Mouse (Mus musculus): ENCODE measurements around the gene Olfr1110. TPM values are rescaled to one million over a fixed set of nuclear protein-coding genes. Genes with fewer than 3 reads are reported as not detected.
"Not testable (repeated sequence)": the region's sequence is repeated elsewhere in the genome, so short reads cannot be mapped to it uniquely, and the experiment has no call there.

The Olfr1110 gene
- polyA plus RNA-seq (2015; fragmentation: Nextera tagmentation; extraction: Ambion mirVana) = not detected in 2 replicates

GRCm38 (mm10) chr2:87140200-87140599, at the start of gene Olfr1110:
Gene Olfr1110, minus strand, starts transcription at chr2:87140300.
- Histone ChIP-seq H3K4me1 (ENCODE audit: control insufficient read depth, low read depth, low read length) (no peaks in the 10 kb centered on the region), H3K9me3 (replicated peaks; ENCODE audit: control insufficient read depth, low read length) (no peaks in the 10 kb centered on the region), H3K27ac (ENCODE audit: low read length) (no peak within 1 kb of the TSS), H3K4me2 (ENCODE audit: low read depth, low read length) (no peak within 1 kb of the TSS), H3K36me3 (ENCODE audit: control insufficient read depth, insufficient read depth) (no peaks in the 10 kb centered on the region), H3K9ac (ENCODE audit: low read depth, low read length) (no peak within 1 kb of the TSS), H3K4me3 (ENCODE audit: low read depth, low read length) (no peak within 1 kb of the TSS), H3K27me3 (ENCODE audit: control insufficient read depth, insufficient read depth, low read depth, low read length) (no peaks in the 10 kb centered on the region)
- ATAC-seq (ENCODE audit: low read depth) = no peak
- WGBS (ENCODE audit: insufficient replicate concordance) = 49% methylated on average over 1 of the region's 1 CpGs

DNA sequence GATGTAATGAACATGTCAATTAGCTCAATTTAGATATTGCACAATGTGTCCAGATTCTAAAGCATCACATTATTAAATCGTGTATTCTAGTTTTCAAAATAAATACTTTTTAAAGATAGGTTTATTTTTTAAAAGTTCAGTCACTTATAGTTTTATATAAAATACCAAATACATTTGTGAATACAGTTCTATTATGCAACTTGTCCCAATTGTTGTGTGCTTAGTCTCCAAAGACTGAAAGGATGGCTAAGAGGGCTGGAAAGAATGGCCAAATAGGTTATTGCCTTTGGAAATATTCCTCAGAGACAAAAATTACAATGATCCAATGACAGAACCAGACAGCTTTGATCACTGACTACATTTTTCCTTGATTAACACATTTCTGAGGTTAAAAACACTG, 47.4 kb upstream of the Olfr1110 start, which contains the start of gene Olfr1112:
Olfr1112 (plus strand) TSS at position 301 of the 400 bp plus-strand sequence.
- Histone ChIP-seq H3K27ac (ENCODE audit: low read length) (no peak within 1 kb of the TSS), H3K4me1 (ENCODE audit: control insufficient read depth, low read depth, low read length) (no peaks in the 10 kb centered on the region), H3K27me3 (ENCODE audit: control insufficient read depth, insufficient read depth, low read depth, low read length) (no peaks in the 10 kb centered on the region), H3K9ac (ENCODE audit: low read depth, low read length) (no peak within 1 kb of the TSS), H3K4me3 (ENCODE audit: low read depth, low read length) (no peak within 1 kb of the TSS), H3K9me3 (replicated peaks; ENCODE audit: control insufficient read depth, low read length) (no peaks in the 10 kb centered on the region), H3K4me2 (ENCODE audit: low read depth, low read length) (no peak within 1 kb of the TSS), H3K36me3 (ENCODE audit: control insufficient read depth, insufficient read depth) (no peaks in the 10 kb centered on the region)
- ATAC-seq (ENCODE audit: low read depth) = no peak
- WGBS (ENCODE audit: insufficient replicate concordance) = 63% methylated on average over 1 of the region's 1 CpGs

GRCm38 (mm10) chr2:87167731-87168130, 27.6 kb upstream of the Olfr1110 start:
- H3K9me3 ChIP-seq (replicated peaks; ENCODE audit: control insufficient read depth, low read length); H3K9ac ChIP-seq (ENCODE audit: low read depth, low read length); H3K4me2 ChIP-seq (ENCODE audit: low read depth, low read length); H3K27me3 ChIP-seq (ENCODE audit: control insufficient read depth, insufficient read depth, low read depth, low read length); ATAC-seq (ENCODE audit: low read depth); H3K4me1 ChIP-seq (ENCODE audit: control insufficient read depth, low read depth, low read length); H3K4me3 ChIP-seq (ENCODE audit: low read depth, low read length); H3K27ac ChIP-seq (ENCODE audit: low read length); H3K36me3 ChIP-seq (ENCODE audit: control insufficient read depth, insufficient read depth): not testable (repeated sequence)
- WGBS (ENCODE audit: insufficient replicate concordance) = 42% methylated on average over 2 of the region's 2 CpGs

DNA sequence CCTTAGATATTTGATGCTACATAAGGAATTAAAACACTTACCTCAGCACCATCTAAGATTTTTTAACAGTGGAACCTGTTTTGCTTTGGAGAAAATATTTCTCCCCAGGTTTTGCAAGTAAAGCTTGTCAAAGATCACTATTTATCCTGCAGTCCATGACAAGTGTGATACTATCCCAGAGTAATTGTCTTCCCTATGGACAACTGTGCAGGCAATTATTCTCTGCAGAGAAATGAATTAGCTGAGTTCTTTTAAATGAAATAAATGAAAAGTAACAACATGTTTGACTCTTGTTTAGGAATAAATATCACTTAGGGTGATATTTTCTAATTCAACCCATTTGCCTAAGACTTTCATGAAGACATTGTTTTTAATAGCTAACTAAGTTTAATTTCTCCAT, 12.4 kb upstream of the Olfr1110 start, which contains the start of gene Olfr1111:
Olfr1111 (minus strand) TSS at position 101 of the 400 bp plus-strand sequence.
- no peak for ATAC-seq (ENCODE audit: low read depth)
- Histone ChIP-seq H3K27me3 (ENCODE audit: control insufficient read depth, insufficient read depth, low read depth, low read length) (no peaks in the 10 kb centered on the region), H3K36me3 (ENCODE audit: control insufficient read depth, insufficient read depth) (no peaks in the 10 kb centered on the region), H3K27ac (ENCODE audit: low read length) (no peak within 1 kb of the TSS), H3K9me3 (replicated peaks; ENCODE audit: control insufficient read depth, low read length) (no peaks in the 10 kb centered on the region), H3K4me2 (ENCODE audit: low read depth, low read length) (no peak within 1 kb of the TSS), H3K4me3 (ENCODE audit: low read depth, low read length) (no peak within 1 kb of the TSS), H3K4me1 (ENCODE audit: control insufficient read depth, low read depth, low read length) (no peaks in the 10 kb centered on the region), H3K9ac (ENCODE audit: low read depth, low read length) (no peak within 1 kb of the TSS)

DNA sequence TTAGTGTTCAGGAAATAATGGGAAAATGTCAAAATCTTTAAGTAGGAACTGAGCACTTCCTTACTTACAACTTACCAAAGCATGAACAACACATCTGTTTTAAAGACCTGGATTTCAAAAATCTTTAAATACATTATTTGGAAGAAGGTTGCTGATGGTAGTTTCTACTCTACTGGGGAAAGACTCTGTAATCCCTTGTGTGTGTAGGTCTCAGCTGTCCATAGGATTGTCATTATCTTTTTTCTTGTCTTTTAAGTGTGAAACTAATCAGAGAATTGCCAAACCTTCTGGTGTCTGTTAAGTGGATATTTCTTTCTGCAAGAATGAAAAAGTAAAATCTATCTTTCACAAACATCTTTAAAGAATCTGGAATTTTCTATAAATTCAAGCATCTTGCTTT, 25.6 kb downstream of the Olfr1110 start, which contains the start of gene Olfr259:
Olfr259 (minus strand) TSS at position 101 of the 400 bp plus-strand sequence.
- no peak within 1 kb of the TSS for H3K4me2 ChIP-seq (ENCODE audit: low read depth, low read length)
- no peaks in the 10 kb centered on the region for H3K36me3 ChIP-seq (ENCODE audit: control insufficient read depth, insufficient read depth)
- ATAC-seq (ENCODE audit: low read depth) = no peak
- no peaks in the 10 kb centered on the region for H3K27me3 ChIP-seq (ENCODE audit: control insufficient read depth, insufficient read depth, low read depth, low read length)
- H3K4me1 ChIP-seq (ENCODE audit: control insufficient read depth, low read depth, low read length) = no peaks in the 10 kb centered on the region
- no peak within 1 kb of the TSS for H3K4me3 ChIP-seq (ENCODE audit: low read depth, low read length)
- no peak within 1 kb of the TSS for H3K9ac ChIP-seq (ENCODE audit: low read depth, low read length)
- no peak within 1 kb of the TSS for H3K27ac ChIP-seq (ENCODE audit: low read length)
- no peaks in the 10 kb centered on the region for H3K9me3 ChIP-seq (replicated peaks; ENCODE audit: control insufficient read depth, low read length)

GRCm38 (mm10) chr2:87095908-87096307, 44.2 kb downstream of the Olfr1110 start, which contains the start of gene Olfr1109:
Gene Olfr1109, minus strand, starts transcription at chr2:87096008.
- no peak within 1 kb of the TSS for H3K27ac ChIP-seq (ENCODE audit: low read length)
- no peaks in the 10 kb centered on the region for H3K4me1 ChIP-seq (ENCODE audit: control insufficient read depth, low read depth, low read length)
- H3K27me3 ChIP-seq (ENCODE audit: control insufficient read depth, insufficient read depth, low read depth, low read length) = no peaks in the 10 kb centered on the region
- H3K9me3 ChIP-seq (replicated peaks; ENCODE audit: control insufficient read depth, low read length) = no peaks in the 10 kb centered on the region
- H3K4me2 ChIP-seq (ENCODE audit: low read depth, low read length) = no peak within 1 kb of the TSS
- ATAC-seq (ENCODE audit: low read depth) = no peak
- no peak within 1 kb of the TSS for H3K4me3 ChIP-seq (ENCODE audit: low read depth, low read length)
- no peaks in the 10 kb centered on the region for H3K36me3 ChIP-seq (ENCODE audit: control insufficient read depth, insufficient read depth)
- no peak within 1 kb of the TSS for H3K9ac ChIP-seq (ENCODE audit: low read depth, low read length)
- WGBS (ENCODE audit: insufficient replicate concordance) = 57% methylated on average over 1 of the region's 1 CpGs

Other genes starting within 250 kb of the Olfr1110 start
- gene Olfr1097, start 248.1 kb downstream of the Olfr1110 start, polyA plus RNA-seq (2015; fragmentation: Nextera tagmentation; extraction: Ambion mirVana) = not detected in 2 replicates
- not detected in 2 replicates for gene Olfr1098, start 215.8 kb downstream of the Olfr1110 start, polyA plus RNA-seq (2015; fragmentation: Nextera tagmentation; extraction: Ambion mirVana)
- gene Olfr1099, start 179.6 kb downstream of the Olfr1110 start, polyA plus RNA-seq (2015; fragmentation: Nextera tagmentation; extraction: Ambion mirVana) = not detected in 2 replicates
- not detected in 2 replicates for gene Olfr1100, start 160.3 kb downstream of the Olfr1110 start, polyA plus RNA-seq (2015; fragmentation: Nextera tagmentation; extraction: Ambion mirVana)
- not detected in 2 replicates for gene Olfr1101, start 149.1 kb downstream of the Olfr1110 start, polyA plus RNA-seq (2015; fragmentation: Nextera tagmentation; extraction: Ambion mirVana)
- not detected in 2 replicates for gene Olfr1102, start 141.9 kb downstream of the Olfr1110 start, polyA plus RNA-seq (2015; fragmentation: Nextera tagmentation; extraction: Ambion mirVana)
- not detected in 2 replicates for gene Olfr1104, start 113.2 kb downstream of the Olfr1110 start, polyA plus RNA-seq (2015; fragmentation: Nextera tagmentation; extraction: Ambion mirVana)
- gene Olfr1105, start 103.8 kb downstream of the Olfr1110 start, polyA plus RNA-seq (2015; fragmentation: Nextera tagmentation; extraction: Ambion mirVana) = not detected in 2 replicates
- gene Olfr1106, start 88.0 kb downstream of the Olfr1110 start, polyA plus RNA-seq (2015; fragmentation: Nextera tagmentation; extraction: Ambion mirVana) = not detected in 2 replicates
- not detected in 2 replicates for gene Olfr1107, start 64.5 kb downstream of the Olfr1110 start, polyA plus RNA-seq (2015; fragmentation: Nextera tagmentation; extraction: Ambion mirVana)
- gene Olfr1109, start 44.3 kb downstream of the Olfr1110 start, polyA plus RNA-seq (2015; fragmentation: Nextera tagmentation; extraction: Ambion mirVana) = not detected in 2 replicates
- not detected in 2 replicates for gene Olfr259, start 25.7 kb downstream of the Olfr1110 start, polyA plus RNA-seq (2015; fragmentation: Nextera tagmentation; extraction: Ambion mirVana)
- gene Olfr1111, start 12.3 kb upstream of the Olfr1110 start, polyA plus RNA-seq (2015; fragmentation: Nextera tagmentation; extraction: Ambion mirVana) = not detected in 2 replicates
- gene Olfr1112, start 47.5 kb upstream of the Olfr1110 start, polyA plus RNA-seq (2015; fragmentation: Nextera tagmentation; extraction: Ambion mirVana) = not detected in 2 replicates
- gene Olfr1113, start 68.7 kb upstream of the Olfr1110 start, polyA plus RNA-seq (2015; fragmentation: Nextera tagmentation; extraction: Ambion mirVana) = not detected in 2 replicates
- not detected in 2 replicates for gene Olfr1115, start 107.7 kb upstream of the Olfr1110 start, polyA plus RNA-seq (2015; fragmentation: Nextera tagmentation; extraction: Ambion mirVana)
- not detected in 2 replicates for gene Olfr1116, start 127.2 kb upstream of the Olfr1110 start, polyA plus RNA-seq (2015; fragmentation: Nextera tagmentation; extraction: Ambion mirVana)
- not detected in 2 replicates for gene Olfr1118, start 167.3 kb upstream of the Olfr1110 start, polyA plus RNA-seq (2015; fragmentation: Nextera tagmentation; extraction: Ambion mirVana)
- not detected in 2 replicates for gene Olfr1120, start 214.5 kb upstream of the Olfr1110 start, polyA plus RNA-seq (2015; fragmentation: Nextera tagmentation; extraction: Ambion mirVana)
- gene Olfr1121, start 229.6 kb upstream of the Olfr1110 start, polyA plus RNA-seq (2015; fragmentation: Nextera tagmentation; extraction: Ambion mirVana) = not detected in 2 replicates
- gene Olfr1122, start 245.5 kb upstream of the Olfr1110 start, polyA plus RNA-seq (2015; fragmentation: Nextera tagmentation; extraction: Ambion mirVana) = not detected in 2 replicates